Mouse (Mus musculus) olfactory bulb, adult 2 months (tissue): ENCODE data around the gene Cdk10. TPM values are rescaled to one million over a fixed set of nuclear protein-coding genes. Genes with fewer than 3 reads are reported as not detected.
"Not testable (repeated sequence)": the region's sequence is repeated elsewhere in the genome, so short reads cannot be mapped to it uniquely, and the experiment has no call there.

ENCODE experiments used
- H3K27ac ChIP-seq: fragments of 200-500 bp; 2 replicates; pipeline ENCODE4 v1.5.1; 2012; ENCODE audit warnings: low read depth, low read length; ENCODE audit not compliant: insufficient read depth
- H3K4me1 ChIP-seq: fragments of 200-500 bp; 2 replicates; pipeline ENCODE4 v1.6.1; 2012; ENCODE audit warnings: low read length; ENCODE audit not compliant: control insufficient read depth, insufficient read depth
- H3K4me3 ChIP-seq: fragments of 200-500 bp; 2 replicates; pipeline ENCODE4 v1.5.1; 2012; ENCODE audit warnings: mild to moderate bottlenecking, low read depth, low read length, moderate library complexity; ENCODE audit not compliant: insufficient read depth
- CTCF ChIP-seq: fragments of 200-500 bp; IDR thresholded peaks from 2 replicates; pipeline ENCODE4 v1.5.1; 2012; ENCODE audit warnings: low read depth, mild to moderate bottlenecking, low read length, moderate library complexity; ENCODE audit not compliant: insufficient read depth
- POLR2A ChIP-seq: fragments of 200-500 bp; IDR thresholded peaks from 2 replicates; pipeline ENCODE4 v1.6.1; 2012; ENCODE audit warnings: mild to moderate bottlenecking, low read depth, low read length, moderate library complexity; ENCODE audit not compliant: insufficient read depth
- WGBS: fragments of 180-500 bp; shearing (Covaris S2); methylation state at CpG from one replicate; pipeline ENCODE4 v1.1.7; 2018; 5-methylcytosine and 5-hydroxymethylcytosine counted together
- polyA plus RNA-seq: library from polyadenylated mRNA; stranded (reverse); fragments of >200 nt; gene quantifications from 2 replicates; pipeline ENCODE4 v1.2.4, GENCODE M21; 2012; ENCODE audit warnings: low replicate concordance; ENCODE audit not compliant: missing spikeins, insufficient read depth, insufficient read length

Cdk10 gene
- polyA plus RNA-seq, 1 experiment: not detected

DNA sequence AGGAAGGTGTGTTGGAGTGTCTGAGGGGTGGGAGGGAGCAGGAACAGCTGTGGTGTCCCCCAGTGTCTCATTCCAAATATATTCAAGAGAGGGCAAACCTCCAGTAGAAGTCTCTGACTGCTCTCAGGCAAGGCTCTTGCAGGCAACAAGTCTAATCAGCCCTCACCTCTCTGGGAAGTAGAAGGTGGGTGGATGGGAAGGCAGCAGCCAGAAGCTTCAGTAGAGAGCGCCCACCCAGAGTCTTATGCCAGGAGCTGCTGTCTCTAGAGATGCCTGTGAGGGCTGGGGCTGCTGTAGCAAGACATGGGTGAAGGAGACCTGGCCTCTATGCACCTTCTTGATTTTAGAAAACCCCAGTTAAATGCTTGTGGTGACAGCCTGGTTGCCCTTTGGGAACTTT is 3.8 kb downstream of the Cdk10 start:
- Histone ChIP-seq H3K27ac (no peak overlapping the region), H3K4me3 (no peak overlapping the region), H3K4me1 (peaks cover 19% of the 10 kb centered on the region)
- WGBS: 58% methylated on average over 1 of the region's 1 CpGs
- no peak for TF ChIP-seq CTCF
- no peak for TF ChIP-seq POLR2A

DNA sequence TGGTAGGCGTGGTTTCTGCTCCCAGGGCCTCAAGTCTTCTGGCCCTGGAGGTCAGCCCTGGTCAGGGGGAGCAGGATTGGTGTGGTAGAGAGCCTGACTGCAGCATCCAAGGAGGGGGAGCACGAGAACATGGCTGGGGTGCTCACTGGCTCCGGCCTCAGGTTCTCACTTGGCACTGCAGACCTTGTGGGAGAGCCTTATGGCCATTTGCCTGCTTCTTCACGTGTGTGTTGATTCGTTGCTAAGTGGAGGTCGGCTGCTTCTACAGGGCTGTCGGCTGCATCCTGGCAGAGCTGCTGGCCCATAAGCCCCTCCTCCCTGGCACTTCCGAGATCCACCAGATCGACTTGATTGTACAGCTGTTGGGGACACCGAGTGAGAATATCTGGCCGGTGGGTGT is 5.7 kb downstream of the Cdk10 start:
- WGBS: 69% methylated on average over 11 of the region's 11 CpGs
- H3K4me3 ChIP-seq, H3K27ac ChIP-seq: not testable (repeated sequence)

DNA sequence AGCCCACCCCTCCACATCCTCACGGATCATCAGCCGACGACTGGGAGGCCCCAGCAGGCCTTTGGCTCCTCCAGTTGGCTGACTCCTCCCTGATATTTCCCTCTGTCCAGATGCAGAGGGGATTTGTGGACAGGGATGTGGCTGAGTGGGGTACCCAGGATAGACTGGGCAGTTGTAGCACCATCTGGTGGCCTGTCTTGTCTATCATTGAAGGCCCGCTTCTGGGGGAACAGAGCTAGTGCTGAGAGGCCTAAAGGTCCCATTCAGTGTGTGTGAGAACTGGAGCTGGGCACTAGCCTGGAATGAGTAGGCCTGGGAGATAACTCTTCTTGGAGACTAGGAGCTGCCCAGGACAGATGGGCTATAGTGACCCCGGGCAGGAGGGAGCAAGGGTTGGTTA is 7.1 kb downstream of the Cdk10 start:
- 41% methylated on average over 5 of the region's 5 CpGs for WGBS
- TF ChIP-seq CTCF: no peak
- no peak for TF ChIP-seq POLR2A
- H3K27ac ChIP-seq: no peak overlapping the region

More for the DNA sequence above, 5.7 kb downstream of the Cdk10 start:
- peaks cover 32% of the 10 kb centered on the region for H3K4me1 ChIP-seq

DNA sequence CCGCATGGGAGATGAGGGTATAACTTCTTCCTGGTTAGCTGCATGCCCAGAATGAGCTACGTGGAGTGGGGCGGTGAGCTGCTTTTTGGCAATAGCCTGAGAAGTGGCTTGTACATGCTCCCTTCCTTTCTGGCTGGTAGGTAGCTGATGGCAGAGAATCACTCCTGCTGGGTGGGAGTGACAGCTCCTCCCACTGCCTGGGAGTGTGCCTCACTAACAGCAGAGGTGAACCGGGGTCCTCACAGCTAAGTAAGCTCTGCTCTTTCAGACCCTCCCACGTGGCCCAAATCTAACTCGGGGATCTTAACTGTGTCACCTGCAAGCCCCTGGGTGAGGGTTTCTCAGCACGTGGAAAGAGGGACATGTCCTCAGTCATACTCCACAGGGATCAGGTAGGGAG is 7.9 kb downstream of the Cdk10 start:
- H3K27ac ChIP-seq: no peak overlapping the region
- no peak overlapping the region for H3K4me3 ChIP-seq
- TF ChIP-seq CTCF: no peak
- no peak for TF ChIP-seq POLR2A
- 34% methylated on average over 7 of the region's 7 CpGs for WGBS
- H3K4me1 ChIP-seq: peaks cover 35% of the 10 kb centered on the region

More for the DNA sequence above, 7.1 kb downstream of the Cdk10 start:
- Histone ChIP-seq H3K4me1 (peaks cover 35% of the 10 kb centered on the region), H3K4me3 (no peak overlapping the region)

DNA sequence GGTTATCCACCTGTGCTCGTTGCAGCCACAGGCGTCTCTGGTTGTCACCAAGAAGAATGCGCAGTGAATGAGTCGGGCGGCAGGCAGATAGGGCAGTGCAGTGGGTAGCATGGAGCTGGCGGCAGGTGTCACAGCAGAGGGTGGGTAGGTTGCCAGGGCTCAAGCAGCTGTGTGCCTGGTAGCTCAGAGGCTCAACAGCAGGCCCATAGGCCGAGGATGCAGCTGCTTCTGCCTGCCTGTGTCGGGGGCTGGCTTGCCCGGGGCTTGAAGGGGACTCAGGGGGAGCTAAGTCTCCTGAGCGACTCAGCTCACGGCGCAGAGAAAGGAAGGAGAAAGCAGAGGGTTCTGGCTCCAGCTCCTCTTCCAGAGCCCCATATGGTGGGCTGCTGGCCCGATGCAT is 8.7 kb downstream of the Cdk10 start:
- 0 out of 2 replicates have a peak overlapping the region, but pooled peaks have one; percentile 7 for H3K27ac ChIP-seq
- TF ChIP-seq CTCF (no peak), POLR2A (no peak)
- H3K4me1 ChIP-seq: peaks cover 35% of the 10 kb centered on the region
- 0 out of 2 replicates have a peak overlapping the region, but pooled peaks have one; percentile 10 for H3K4me3 ChIP-seq
- WGBS: 45% methylated on average over 13 of the region's 13 CpGs

DNA sequence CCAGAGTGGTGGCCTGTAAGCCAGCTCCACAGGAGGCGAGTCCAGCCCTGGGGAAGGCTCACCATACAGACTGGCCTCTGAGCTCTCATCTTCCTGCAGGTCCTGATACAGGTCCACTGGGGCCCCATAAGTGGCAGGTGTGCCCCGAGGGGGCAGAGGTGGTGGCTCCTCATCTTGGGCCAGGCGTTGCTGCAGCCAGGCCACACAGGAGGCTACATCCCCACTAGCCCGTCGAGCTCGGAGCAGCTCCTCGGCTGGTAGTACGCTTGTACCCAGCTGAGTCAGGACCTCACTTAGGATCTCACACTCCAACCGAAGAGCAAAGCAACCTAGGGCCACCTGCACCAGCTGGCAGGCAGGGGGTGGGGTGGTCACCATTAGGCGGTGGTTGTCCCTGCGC is 9.1 kb downstream of the Cdk10 start:
- 67% methylated on average over 11 of the region's 11 CpGs for WGBS
- peak overlapping the region; percentile 10 for H3K4me3 ChIP-seq
- H3K4me1 ChIP-seq: peaks cover 35% of the 10 kb centered on the region
- H3K27ac ChIP-seq: no peak overlapping the region
- TF ChIP-seq CTCF (no peak), POLR2A (no peak)

DNA sequence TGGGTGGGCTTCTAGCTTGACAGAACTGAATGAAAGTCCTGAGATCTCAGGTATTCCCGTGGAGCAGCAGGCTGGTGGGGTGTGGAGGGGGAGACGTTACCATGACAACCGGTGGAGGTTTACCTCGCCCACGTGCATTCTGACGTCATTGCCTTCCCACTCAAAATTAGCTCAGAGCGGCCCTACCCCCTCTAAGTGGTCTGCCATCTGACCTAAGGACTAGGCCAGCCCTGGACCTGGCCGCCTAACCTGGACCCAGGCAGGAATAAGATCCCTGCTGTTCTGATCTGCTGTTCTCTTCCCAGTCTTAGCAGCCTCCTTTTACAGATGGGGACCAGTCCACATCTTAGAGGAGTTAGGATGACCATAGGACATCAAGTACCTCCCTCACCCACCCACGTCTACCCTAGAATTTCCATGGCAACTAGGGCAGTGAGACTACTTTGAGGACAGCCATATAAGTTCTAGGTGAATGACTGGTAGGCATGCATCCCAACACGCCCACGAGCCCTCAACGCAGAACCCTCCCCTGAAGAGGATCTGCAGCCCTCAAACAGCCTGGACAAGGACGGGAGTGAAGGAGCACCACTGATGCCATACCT is 10.4 kb downstream of the Cdk10 start:
- TF ChIP-seq CTCF (no peak), POLR2A (no peak)
- H3K27ac ChIP-seq: peak overlapping the region; percentile 85
- H3K4me3 ChIP-seq: peak overlapping the region; percentile 61
- H3K4me1 ChIP-seq: peaks cover 35% of the 10 kb centered on the region
- WGBS: 12% methylated on average over 13 of the region's 13 CpGs

DNA sequence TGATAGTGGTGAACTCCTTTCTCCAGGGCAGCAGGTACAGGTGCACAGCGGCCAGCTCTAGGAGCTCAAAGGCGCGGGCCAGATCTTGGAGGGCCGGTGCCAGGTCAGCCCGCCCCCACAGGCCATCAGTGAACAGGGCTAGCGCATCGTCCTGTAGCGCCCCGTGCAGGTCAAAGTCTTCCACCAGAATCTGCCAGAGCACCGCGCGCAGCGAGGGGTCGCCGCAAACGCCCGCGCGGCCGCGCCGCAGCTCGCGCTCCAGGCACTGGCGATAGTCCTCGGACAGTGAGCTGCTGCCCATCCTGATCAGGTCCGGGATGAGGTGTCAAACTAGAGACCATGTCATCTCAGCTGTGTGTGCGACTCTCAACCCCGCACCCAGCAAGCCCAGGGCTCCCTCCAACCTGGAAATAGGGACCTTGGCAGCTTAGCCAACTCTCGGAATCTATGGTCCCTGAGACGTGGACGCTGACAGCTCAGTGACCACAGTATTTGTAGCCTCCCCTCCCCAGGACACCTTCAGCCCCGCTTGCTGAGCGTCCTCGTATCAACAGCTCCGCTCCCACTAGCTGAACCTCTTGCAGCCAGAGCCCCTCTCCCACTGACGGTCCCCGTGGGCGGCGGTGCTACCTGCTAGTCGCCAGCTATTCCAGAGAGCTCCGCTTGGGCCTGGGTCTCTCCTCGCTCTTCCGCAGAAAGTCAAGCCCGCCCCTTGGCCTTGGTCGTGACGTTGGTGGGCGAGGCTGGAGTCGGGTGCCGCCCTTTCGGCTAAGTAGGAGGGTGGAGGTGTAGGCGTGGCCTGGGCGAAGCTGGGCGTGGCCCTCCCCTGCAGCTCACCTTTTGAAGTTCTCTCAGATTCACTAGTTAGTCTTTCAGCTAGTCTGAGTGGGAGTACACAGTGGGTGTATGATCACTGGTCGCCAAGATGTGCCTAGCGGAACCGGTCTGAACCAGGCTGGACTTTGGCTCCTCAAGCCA is 11.2 kb downstream of the Cdk10 start, which contains the start of gene Spata2l:
Gene Spata2l, minus strand, starts transcription at position 714 of the 978 bp plus-strand sequence.
- H3K4me3 ChIP-seq: peak within 1 kb of the TSS; percentile 61
- 1% methylated on average over 57 of the region's 57 CpGs for WGBS
- peak within 1 kb of the TSS; percentile 85 for H3K27ac ChIP-seq
- TF ChIP-seq POLR2A: peak; percentile 45; the same call in 1 of the 2 replicates
- peak; percentile 35; the same call in 1 of the 2 replicates for TF ChIP-seq CTCF
- peaks cover 35% of the 10 kb centered on the region for H3K4me1 ChIP-seq

DNA sequence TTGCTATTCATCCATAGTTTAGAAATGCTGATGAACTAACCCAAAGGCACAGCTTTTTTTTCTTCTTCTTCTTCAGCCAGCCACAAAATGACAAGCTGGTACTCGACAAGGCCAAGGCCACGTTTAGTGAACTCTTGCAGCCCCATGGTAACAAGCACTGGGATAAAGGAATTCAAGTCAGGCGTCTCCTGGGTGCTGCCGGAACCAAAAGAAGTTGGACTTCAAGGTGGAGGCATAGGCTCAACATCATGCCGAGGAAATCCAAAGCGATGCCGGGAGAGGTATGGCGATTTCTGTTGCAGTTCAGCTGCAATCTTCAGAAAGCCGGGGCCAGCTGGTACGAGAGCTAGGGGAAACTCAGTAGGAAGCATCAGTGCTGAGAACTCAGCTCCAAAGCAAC is 14.8 kb downstream of the Cdk10 start:
- WGBS: 78% methylated on average over 10 of the region's 10 CpGs
- Histone ChIP-seq H3K27ac (no peak overlapping the region), H3K4me1 (peaks cover 15% of the 10 kb centered on the region), H3K4me3 (no peak overlapping the region)
- TF ChIP-seq POLR2A (no peak), CTCF (no peak)
